Mouse (Mus musculus) heart, adult 2 months (tissue): ENCODE data around the gene Cog3. TPM values are rescaled to one million over a fixed set of nuclear protein-coding genes. Genes with fewer than 3 reads are reported as not detected.

Source experiments
- DNase-seq, 2 experiments: peaks; one replicate each; pipeline ENCODE4 v3.0.0; 2021
- H3K27ac ChIP-seq: fragments of 200-600 bp; 2 replicates; pipeline ENCODE4 v1.8.1; 2022
- H3K27me3 ChIP-seq: fragments of 200-500 bp; 2 replicates; pipeline ENCODE4 v1.6.1; 2012; ENCODE audit warnings: mild to moderate bottlenecking, low read length, inconsistent platforms, mixed read lengths; ENCODE audit not compliant: control insufficient read depth, insufficient read depth
- H3K36me3 ChIP-seq: fragments of 200-500 bp; 2 replicates; pipeline ENCODE4 v1.6.1; 2012; ENCODE audit warnings: low read length, inconsistent platforms; ENCODE audit not compliant: control insufficient read depth, insufficient read depth
- H3K4me1 ChIP-seq: fragments of 200-500 bp; 2 replicates; pipeline ENCODE4 v1.6.1; 2011; ENCODE audit warnings: low read length; ENCODE audit not compliant: control insufficient read depth, insufficient read depth
- H3K4me3 ChIP-seq: fragments of 200-600 bp; 2 replicates; pipeline ENCODE4 v1.8.1; 2022
- H3K79me2 ChIP-seq: fragments of 200-500 bp; replicated peaks from 2 replicates; pipeline ENCODE4 v1.6.1; 2012; ENCODE audit warnings: mild to moderate bottlenecking, inconsistent platforms, low read length, moderate library complexity, mixed read lengths; ENCODE audit not compliant: control insufficient read depth, insufficient read depth
- H3K9ac ChIP-seq: fragments of 200-500 bp; 2 replicates; pipeline ENCODE4 v1.6.1; 2012; ENCODE audit warnings: low read depth, mild to moderate bottlenecking, control low read depth, inconsistent platforms, low read length, mixed read lengths
- CTCF ChIP-seq: fragments of 200-600 bp; IDR thresholded peaks from 2 replicates; pipeline ENCODE4 v1.8.1; 2022; ENCODE audit warnings: antibody characterized with exemption, mild to moderate bottlenecking, moderate library complexity
- EP300 ChIP-seq: fragments of 200-500 bp; IDR thresholded peaks from 2 replicates; pipeline ENCODE4 v1.6.1; 2011; ENCODE audit warnings: low read depth, low read length, control low read depth; ENCODE audit not compliant: insufficient read depth
- POLR2A ChIP-seq: fragments of 200-500 bp; IDR thresholded peaks from 2 replicates; pipeline ENCODE4 v1.6.1; 2011; ENCODE audit warnings: mild to moderate bottlenecking, low read depth, low read length, control low read depth; ENCODE audit not compliant: insufficient read depth
- WGBS: fragments of 180-500 bp; shearing (Covaris S2); methylation state at CpG from one replicate; pipeline ENCODE4 v1.1.7; 2018; 5-methylcytosine and 5-hydroxymethylcytosine counted together
- intact Hi-C: fragments of 180-260 bp; cut with DNase I; formaldehyde crosslinking; loops from one replicate; pipeline ENCODE4 v1.15.1; 2025
- polyA plus RNA-seq: library from polyadenylated mRNA; depleted of rRNA; stranded (reverse); fragments of >200 nt; gene quantifications from 2 replicates; pipeline ENCODE4 v1.2.3, GENCODE M21; 2012
- total RNA-seq, 2 experiments: library from RNA; stranded (reverse); gene quantifications; 2 replicates each; pipeline ENCODE4 v1.2.3; 2021

Gene Cog3
- total and polyA plus RNA-seq, 3 experiments: 6.0 to 14.0 (median 13.1) TPM

GRCm38 (mm10) chr14:75753206-75753605 is 1.1 kb downstream of the Cog3 start:
- intact Hi-C loops: no loop called here
- peaks cover 3% of the 10 kb centered on the region for H3K36me3 ChIP-seq
- H3K79me2 ChIP-seq: 0 out of 2 replicates have a peak, but pooled peaks cover 9% of the 10 kb centered on the region
- DNase-seq: no peak
- H3K27ac ChIP-seq: no peak overlapping the region
- H3K27me3 ChIP-seq: no peaks in the 10 kb centered on the region
- WGBS: 35% methylated on average over 8 of the region's 8 CpGs
- peak overlapping the region; percentile 7; the same call in 1 of the 2 replicates for H3K4me3 ChIP-seq
- peak overlapping the region; percentile 43; the same call in 1 of the 2 replicates for H3K9ac ChIP-seq
- TF ChIP-seq POLR2A: no peak
- TF ChIP-seq CTCF: no peak
- no peak for TF ChIP-seq EP300
- peaks cover 12% of the 10 kb centered on the region for H3K4me1 ChIP-seq

GRCm38 (mm10) chr14:75751040-75751439 is 3.3 kb downstream of the Cog3 start:
- H3K27ac ChIP-seq: no peak overlapping the region
- H3K4me1 ChIP-seq: peaks cover 12% of the 10 kb centered on the region
- 63% methylated on average over 4 of the region's 4 CpGs for WGBS

DNA sequence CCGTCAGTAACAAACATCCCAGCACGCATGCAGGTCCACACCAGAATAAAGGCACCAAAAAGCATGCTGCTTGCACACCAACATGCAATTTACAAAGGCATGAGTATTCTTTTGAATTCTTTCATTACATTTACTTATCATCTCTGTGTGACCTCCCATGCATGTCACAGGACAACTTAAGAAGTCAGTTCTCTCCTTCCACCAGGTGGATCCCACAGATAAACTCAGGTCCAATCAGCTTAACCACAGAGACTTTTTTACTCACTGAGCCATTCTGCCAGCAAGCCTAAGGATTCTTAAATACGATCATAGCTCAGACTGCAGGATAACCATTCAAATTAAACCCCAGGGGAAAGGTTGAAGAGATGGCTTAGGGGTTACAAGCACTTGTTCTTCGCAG is 5.2 kb downstream of the Cog3 start:
- H3K36me3 ChIP-seq: peaks cover 3% of the 10 kb centered on the region
- WGBS: 85% methylated on average over 4 of the region's 4 CpGs
- H3K9ac ChIP-seq: no peak overlapping the region
- H3K79me2 ChIP-seq: peaks cover 9% of the 10 kb centered on the region; the same call in 1 of the 2 replicates
- intact Hi-C loops: no loop called here
- no peak overlapping the region for H3K4me3 ChIP-seq
- DNase-seq: no peak
- H3K27ac ChIP-seq: no peak overlapping the region
- no peaks in the 10 kb centered on the region for H3K27me3 ChIP-seq
- TF ChIP-seq EP300 (no peak), CTCF (no peak), POLR2A (no peak)
- peaks cover 12% of the 10 kb centered on the region for H3K4me1 ChIP-seq

More at GRCm38 (mm10) chr14:75751040-75751439, 3.3 kb downstream of the Cog3 start:
- DNase-seq: no peak
- H3K27me3 ChIP-seq: no peaks in the 10 kb centered on the region
- H3K9ac ChIP-seq: no peak overlapping the region
- TF ChIP-seq CTCF (no peak), EP300 (no peak), POLR2A (no peak)
- intact Hi-C loops: no loop called here
- H3K4me3 ChIP-seq: no peak overlapping the region
- H3K79me2 ChIP-seq: 0 out of 2 replicates have a peak, but pooled peaks cover 9% of the 10 kb centered on the region
- H3K36me3 ChIP-seq: peaks cover 3% of the 10 kb centered on the region

DNA sequence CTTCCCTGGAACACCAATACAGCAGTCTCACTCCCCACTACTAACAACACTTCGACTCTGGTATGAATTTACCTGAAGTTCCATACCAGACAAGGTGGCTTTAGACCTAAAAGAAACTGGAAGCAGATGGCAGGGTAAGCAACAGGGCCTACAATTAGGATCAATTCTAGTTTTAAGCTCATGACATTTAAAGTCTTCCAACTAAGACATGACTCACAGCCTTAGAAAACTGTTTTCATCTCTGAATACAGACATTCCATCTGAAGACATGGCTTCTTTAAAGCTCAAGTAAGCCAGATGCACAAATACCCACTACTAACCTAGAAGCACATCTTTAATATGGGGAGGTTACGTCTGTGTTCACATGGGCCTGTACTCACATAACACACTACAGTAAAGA is 6.4 kb downstream of the Cog3 start:
- no peaks in the 10 kb centered on the region; the same call in 1 of the 2 replicates for H3K36me3 ChIP-seq
- H3K9ac ChIP-seq: no peak overlapping the region
- no peak for DNase-seq
- WGBS: 92% methylated on average over 2 of the region's 2 CpGs
- H3K27me3 ChIP-seq: no peaks in the 10 kb centered on the region
- TF ChIP-seq POLR2A (no peak), EP300 (no peak)
- intact Hi-C loops: no loop called here
- peaks cover 7% of the 10 kb centered on the region; the same call in 1 of the 2 replicates for H3K79me2 ChIP-seq
- H3K4me3 ChIP-seq: no peak overlapping the region
- H3K4me1 ChIP-seq: peaks cover 8% of the 10 kb centered on the region
- H3K27ac ChIP-seq: no peak overlapping the region

DNA sequence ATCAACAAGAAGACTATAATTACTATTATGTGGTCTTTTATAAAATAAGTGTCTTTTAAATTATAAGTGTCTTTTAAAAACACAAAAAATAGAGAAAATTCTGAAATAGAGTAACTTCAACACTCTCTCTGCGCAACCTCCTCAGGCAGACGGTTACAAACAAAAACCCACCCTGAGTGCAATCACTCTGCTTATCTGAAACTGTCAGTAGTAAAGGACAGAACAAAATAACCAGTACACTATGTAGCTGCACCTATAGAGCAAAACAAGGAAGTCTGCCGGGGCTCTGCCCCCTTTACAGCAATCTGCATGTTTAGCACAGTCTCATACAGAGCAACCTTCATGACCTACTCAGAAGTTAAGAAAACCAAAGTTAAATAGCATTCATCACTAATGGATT is 12.4 kb downstream of the Cog3 start:
- no peaks in the 10 kb centered on the region; the same call in 1 of the 2 replicates for H3K79me2 ChIP-seq
- H3K27me3 ChIP-seq: no peaks in the 10 kb centered on the region
- intact Hi-C loops: no loop called here
- no peak overlapping the region for H3K9ac ChIP-seq
- WGBS: 69% methylated on average over 3 of the region's 3 CpGs
- H3K4me3 ChIP-seq: no peak overlapping the region
- H3K27ac ChIP-seq: no peak overlapping the region
- DNase-seq: no peak
- H3K36me3 ChIP-seq: no peaks in the 10 kb centered on the region; the same call in none of the 2 replicates
- TF ChIP-seq CTCF (no peak), POLR2A (no peak), EP300 (no peak)
- H3K4me1 ChIP-seq: no peaks in the 10 kb centered on the region

DNA sequence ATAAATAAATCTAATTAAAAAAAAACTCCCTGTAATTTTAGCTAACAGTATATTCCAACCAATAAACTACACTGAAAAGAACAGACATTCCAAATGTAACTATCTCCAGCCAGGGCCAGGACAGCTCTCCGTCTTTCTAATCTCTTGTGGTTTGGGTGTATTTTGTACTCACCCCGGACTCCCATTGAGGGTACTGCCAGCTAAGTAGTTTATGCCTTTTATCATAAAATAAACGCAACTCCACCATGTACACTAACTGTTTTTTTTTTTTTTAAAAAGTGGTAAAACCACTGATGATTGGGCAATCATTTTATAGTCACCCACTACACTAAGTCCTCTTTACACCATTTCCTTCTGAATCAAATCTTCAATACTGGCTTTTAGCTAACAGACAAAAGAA is 18.7 kb downstream of the Cog3 start:
- Histone ChIP-seq H3K27me3 (no peaks in the 10 kb centered on the region), H3K9ac (no peak overlapping the region), H3K27ac (no peak overlapping the region), H3K79me2 (no peaks in the 10 kb centered on the region), H3K36me3 (peaks cover 4% of the 10 kb centered on the region), H3K4me3 (no peak overlapping the region), H3K4me1 (no peaks in the 10 kb centered on the region; the same call in 1 of the 2 replicates)
- no peak for DNase-seq
- 84% methylated on average over 3 of the region's 3 CpGs for WGBS
- intact Hi-C loops: no loop called here
- TF ChIP-seq EP300 (no peak), CTCF (no peak), POLR2A (no peak)
